Mouse (Mus musculus) embryonic facial prominence, embryonic 11.5 days (tissue): Measurements from ENCODE around the gene Wnk1. TPM values are rescaled to one million over a fixed set of nuclear protein-coding genes. Genes with fewer than 3 reads are reported as not detected.

Source experiments
- ATAC-seq: fragments of 200-750 bp; cut with Nextera tagmentation; replicated peaks from 2 replicates; pipeline ENCODE4 v1.8.0; 2017; ENCODE audit warnings: low read depth; ENCODE audit not compliant: insufficient number of reproducible peaks, low FRiP score, low TSS enrichment
- DNase-seq: peaks from one replicate; pipeline ENCODE4 v3.0.0-alpha.2; 2015; ENCODE audit warnings: low spot score
- H3K27ac ChIP-seq: fragments of 300-500 bp; sonication (generic); replicated peaks from 2 replicates; pipeline ENCODE4 v1.5.1; 2014; ENCODE audit warnings: mild to moderate bottlenecking, low read depth, low read length, control low read depth
- H3K27me3 ChIP-seq: fragments of 300-500 bp; sonication (generic); 2 replicates; pipeline ENCODE4 v1.6.1; 2014; ENCODE audit warnings: mild to moderate bottlenecking, low read length, moderate library complexity, mixed read lengths; ENCODE audit not compliant: control insufficient read depth, insufficient read depth
- H3K36me3 ChIP-seq: fragments of 300-500 bp; sonication (generic); replicated peaks from 2 replicates; pipeline ENCODE4 v1.6.1; 2014; ENCODE audit warnings: low read depth, mild to moderate bottlenecking, low read length, moderate library complexity, mixed read lengths; ENCODE audit not compliant: control insufficient read depth, insufficient read depth
- H3K4me1 ChIP-seq: fragments of 300-500 bp; sonication (generic); 2 replicates; pipeline ENCODE4 v1.6.1; 2014; ENCODE audit warnings: low read length, mixed read lengths; ENCODE audit not compliant: control insufficient read depth, insufficient read depth
- H3K4me2 ChIP-seq: fragments of 300-500 bp; sonication (generic); 2 replicates; pipeline ENCODE4 v1.6.1; 2014; ENCODE audit warnings: low read depth, mild to moderate bottlenecking, control low read depth, low read length, moderate library complexity
- H3K4me3 ChIP-seq: fragments of 300-500 bp; sonication (generic); 2 replicates; pipeline ENCODE4 v1.5.1; 2014; ENCODE audit warnings: low read depth, low read length, control low read depth
- H3K9ac ChIP-seq: fragments of 300-500 bp; sonication (generic); replicated peaks from 2 replicates; pipeline ENCODE4 v1.6.1; 2014; ENCODE audit warnings: mild to moderate bottlenecking, control low read depth, low read length
- H3K9me3 ChIP-seq: fragments of 300-500 bp; sonication (generic); replicated peaks from 2 replicates; pipeline ENCODE4 v1.6.1; 2016; ENCODE audit warnings: mild to moderate bottlenecking, low read length, inconsistent platforms, mixed read lengths; ENCODE audit not compliant: control insufficient read depth
- WGBS: fragments of 180-500 bp; shearing (Covaris S2); extraction: QIAGEN DNeasy Blood & Tissue Kit; methylation state at CpG from one replicate; pipeline ENCODE4 v1.1.7; 2014; 5-methylcytosine and 5-hydroxymethylcytosine counted together
- polyA plus RNA-seq: library from polyadenylated mRNA; unstranded; fragments of >200 nt; fragmentation: Nextera tagmentation; extraction: Ambion mirVana; gene quantifications from 2 replicates; pipeline ENCODE4 v1.2.1, GENCODE M21; 2014

Wnk1 gene
- polyA plus RNA-seq, 1 experiment from 2014 or later = 52.6 TPM

DNA sequence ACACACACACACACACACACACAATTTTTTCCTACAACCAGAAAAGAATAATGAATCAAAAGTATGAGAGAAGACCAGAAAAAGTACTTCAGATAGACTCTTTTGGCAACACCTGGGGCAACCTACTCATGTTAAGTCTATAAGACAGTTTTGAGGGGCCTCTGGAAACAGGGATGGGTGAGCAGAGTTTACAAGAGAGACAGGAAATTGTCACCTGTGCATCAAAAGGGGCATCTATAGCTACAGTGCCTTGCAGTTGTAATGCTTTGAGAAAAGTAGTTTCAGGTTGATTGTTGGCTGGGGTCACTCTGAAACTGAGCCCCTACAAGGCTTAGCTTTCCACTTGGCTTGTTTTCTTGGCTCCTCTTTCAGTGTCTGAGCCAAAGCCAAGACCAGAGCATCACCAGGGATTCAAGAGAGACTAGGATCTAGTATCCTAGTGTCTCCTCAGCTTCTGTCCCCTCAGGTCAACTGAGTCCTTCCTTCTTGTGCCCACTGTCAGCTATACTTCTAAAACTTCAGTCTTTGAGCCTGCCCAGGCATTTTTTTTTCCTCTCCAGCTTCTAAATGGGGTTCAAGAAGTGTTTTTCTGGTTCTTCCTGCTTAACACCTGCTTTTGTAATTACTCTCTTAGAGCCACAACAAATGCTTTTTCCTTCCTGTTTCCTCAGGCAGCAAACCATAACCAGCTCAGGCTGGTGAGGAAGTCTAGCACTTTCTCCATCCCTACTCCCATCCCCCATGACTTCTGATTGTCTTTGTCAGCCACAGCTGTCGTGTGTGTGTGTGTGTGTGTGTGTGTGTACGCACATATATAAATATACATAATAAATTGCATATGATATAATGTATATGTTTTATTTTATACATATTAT is 17.4 kb upstream of the Wnk1 start:
- no peaks in the 10 kb centered on the region for H3K36me3 ChIP-seq
- no peaks in the 10 kb centered on the region for H3K9me3 ChIP-seq
- H3K4me1 ChIP-seq = no peaks in the 10 kb centered on the region
- DNase-seq = no peak
- no peak overlapping the region for H3K4me3 ChIP-seq
- H3K4me2 ChIP-seq = no peak overlapping the region
- no peaks in the 10 kb centered on the region for H3K27me3 ChIP-seq
- H3K27ac ChIP-seq = no peak overlapping the region
- ATAC-seq = no peak
- no peak overlapping the region for H3K9ac ChIP-seq
- 76% methylated on average over 2 of the region's 2 CpGs for WGBS

DNA sequence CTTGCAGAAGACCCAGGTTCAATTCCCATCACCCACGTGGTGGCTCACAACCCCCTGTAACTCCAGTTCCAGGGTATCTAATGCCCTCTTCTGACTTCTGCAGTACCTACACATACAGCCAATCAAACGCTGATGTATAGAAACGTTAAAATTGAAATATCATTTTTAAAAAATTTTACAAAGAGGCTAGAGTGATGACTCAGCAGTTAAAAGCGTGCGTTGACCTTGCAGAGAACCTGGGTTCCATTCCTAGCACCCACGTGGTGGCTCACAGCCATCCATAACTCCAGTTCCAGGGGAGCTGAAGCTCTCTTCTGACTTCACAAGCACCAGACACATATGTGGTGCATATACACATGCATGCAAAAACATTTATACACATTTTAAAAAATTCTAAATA is 15.9 kb upstream of the Wnk1 start:
- H3K9me3 ChIP-seq = no peaks in the 10 kb centered on the region
- H3K36me3 ChIP-seq = no peaks in the 10 kb centered on the region
- H3K9ac ChIP-seq = no peak overlapping the region
- no peaks in the 10 kb centered on the region for H3K27me3 ChIP-seq
- ATAC-seq (no peak), DNase-seq (no peak)
- no peak overlapping the region for H3K4me3 ChIP-seq
- H3K27ac ChIP-seq = no peak overlapping the region
- no peak overlapping the region for H3K4me2 ChIP-seq
- WGBS = 80% methylated on average over 6 of the region's 6 CpGs
- H3K4me1 ChIP-seq = no peaks in the 10 kb centered on the region

DNA sequence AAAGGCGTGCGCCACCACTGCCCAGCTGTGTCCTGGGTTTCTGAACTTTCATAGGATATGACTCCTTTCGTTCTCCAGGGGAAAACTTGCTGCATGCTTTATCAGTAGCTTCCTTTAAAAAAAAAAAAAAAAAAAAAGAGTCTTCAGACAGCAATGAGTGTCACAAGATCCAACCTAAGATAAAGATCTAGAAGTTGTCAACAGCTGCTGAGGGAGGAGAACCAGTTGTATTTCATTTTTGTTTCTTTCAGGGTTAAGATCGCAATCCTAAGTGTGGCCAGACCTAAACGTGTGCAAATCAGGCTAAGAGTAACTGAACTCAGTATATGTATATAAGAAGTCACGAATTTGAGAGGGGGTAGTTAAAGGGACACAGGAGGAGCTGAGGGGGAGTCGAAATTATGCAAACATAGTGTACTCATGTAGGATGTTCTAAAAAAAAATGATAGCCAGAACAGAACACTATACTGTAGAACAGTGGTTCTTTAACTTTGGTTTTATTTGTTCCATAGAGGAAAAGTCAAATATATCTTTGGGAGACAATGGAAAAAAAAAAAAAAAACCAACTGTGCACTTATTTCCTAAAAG is 9.3 kb upstream of the Wnk1 start:
- ATAC-seq (no peak), DNase-seq (no peak)
- H3K4me3 ChIP-seq = no peak overlapping the region
- H3K27me3 ChIP-seq = no peaks in the 10 kb centered on the region
- H3K9ac ChIP-seq = no peak overlapping the region
- no peak overlapping the region for H3K27ac ChIP-seq
- H3K4me2 ChIP-seq = no peak overlapping the region
- H3K4me1 ChIP-seq = no peaks in the 10 kb centered on the region
- WGBS = 74% methylated on average over 7 of the region's 7 CpGs
- H3K36me3 ChIP-seq = no peaks in the 10 kb centered on the region
- no peaks in the 10 kb centered on the region for H3K9me3 ChIP-seq

DNA sequence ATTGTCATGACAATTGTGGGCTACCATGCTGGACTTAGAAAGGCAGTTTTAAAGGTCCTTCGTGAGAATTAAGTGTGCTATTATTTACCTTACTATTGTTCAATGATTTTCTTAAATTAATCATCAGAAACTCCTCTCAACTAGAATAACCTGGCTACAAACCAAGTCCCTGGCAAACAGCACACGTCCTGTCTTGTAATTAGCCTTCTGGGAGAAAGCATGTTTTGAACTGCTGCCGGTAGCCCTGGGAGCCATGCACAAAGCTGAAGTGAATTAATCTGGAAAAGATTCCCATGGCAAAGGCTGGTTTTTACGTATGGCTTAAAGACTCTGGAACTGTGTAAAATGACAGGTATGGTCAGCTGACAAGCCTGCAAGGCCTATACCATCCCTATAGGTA is 6.9 kb upstream of the Wnk1 start:
- no peaks in the 10 kb centered on the region for H3K9me3 ChIP-seq
- no peak overlapping the region for H3K4me2 ChIP-seq
- H3K9ac ChIP-seq = no peak overlapping the region
- H3K27ac ChIP-seq = no peak overlapping the region
- no peaks in the 10 kb centered on the region for H3K4me1 ChIP-seq
- ATAC-seq (no peak), DNase-seq (no peak)
- 75% methylated on average over 4 of the region's 4 CpGs for WGBS
- H3K27me3 ChIP-seq = no peaks in the 10 kb centered on the region
- no peaks in the 10 kb centered on the region for H3K36me3 ChIP-seq
- no peak overlapping the region for H3K4me3 ChIP-seq

DNA sequence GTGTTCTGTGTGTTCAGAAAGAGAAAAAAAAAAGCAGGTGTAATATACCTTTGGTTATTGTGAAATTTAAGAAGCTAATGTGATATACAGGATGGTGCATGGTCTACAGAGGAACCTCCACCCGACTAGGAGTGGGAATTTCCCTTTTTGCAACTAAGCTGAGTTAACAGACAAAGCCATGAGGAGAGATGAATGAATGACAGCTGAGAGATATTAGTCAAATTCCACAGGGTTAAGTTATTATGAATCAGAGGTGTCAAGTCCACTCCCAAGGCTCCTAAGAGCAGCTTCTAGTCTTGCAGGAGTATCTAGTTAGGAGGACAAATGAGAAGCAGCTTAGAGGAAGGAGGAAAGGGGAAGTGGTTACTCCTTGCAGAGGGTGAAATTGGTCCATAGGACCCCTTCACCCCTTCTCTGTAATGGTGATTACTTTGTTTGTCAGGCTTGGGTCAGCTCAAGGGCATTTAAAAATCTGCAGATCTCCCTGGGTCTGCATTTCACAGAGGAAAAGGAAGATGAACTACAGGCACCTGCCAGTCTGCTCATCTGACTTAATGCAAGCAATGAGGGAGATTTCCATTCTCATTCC is 4.3 kb upstream of the Wnk1 start:
- no peak overlapping the region for H3K4me2 ChIP-seq
- H3K27me3 ChIP-seq = no peaks in the 10 kb centered on the region
- H3K36me3 ChIP-seq = no peaks in the 10 kb centered on the region
- 79% methylated on average over 1 of the region's 1 CpGs for WGBS
- ATAC-seq (no peak), DNase-seq (no peak)
- no peak overlapping the region for H3K9ac ChIP-seq
- H3K9me3 ChIP-seq = no peaks in the 10 kb centered on the region
- no peak overlapping the region for H3K27ac ChIP-seq
- H3K4me3 ChIP-seq = no peak overlapping the region
- no peaks in the 10 kb centered on the region for H3K4me1 ChIP-seq

DNA sequence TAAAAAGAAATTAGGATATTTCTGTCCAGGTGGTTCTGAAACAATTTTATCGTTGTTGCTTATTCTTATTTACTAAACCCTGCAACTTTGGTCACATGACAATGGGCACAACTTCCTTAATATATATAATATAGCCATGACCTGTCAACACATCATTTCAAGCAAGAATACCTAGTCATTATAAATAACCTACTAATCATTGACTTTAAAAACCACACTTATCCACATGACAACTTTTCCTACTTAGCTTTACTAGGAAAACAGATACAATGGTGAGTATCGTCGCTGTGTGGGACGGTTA is 2.0 kb upstream of the Wnk1 start:
- Histone ChIP-seq H3K36me3 (no peaks in the 10 kb centered on the region), H3K27ac (no peak overlapping the region), H3K9me3 (no peaks in the 10 kb centered on the region), H3K4me1 (no peaks in the 10 kb centered on the region), H3K27me3 (no peaks in the 10 kb centered on the region), H3K4me2 (no peak overlapping the region), H3K9ac (no peak overlapping the region), H3K4me3 (no peak overlapping the region)
- ATAC-seq (no peak), DNase-seq (no peak)
- 92% methylated on average over 4 of the region's 4 CpGs for WGBS

DNA sequence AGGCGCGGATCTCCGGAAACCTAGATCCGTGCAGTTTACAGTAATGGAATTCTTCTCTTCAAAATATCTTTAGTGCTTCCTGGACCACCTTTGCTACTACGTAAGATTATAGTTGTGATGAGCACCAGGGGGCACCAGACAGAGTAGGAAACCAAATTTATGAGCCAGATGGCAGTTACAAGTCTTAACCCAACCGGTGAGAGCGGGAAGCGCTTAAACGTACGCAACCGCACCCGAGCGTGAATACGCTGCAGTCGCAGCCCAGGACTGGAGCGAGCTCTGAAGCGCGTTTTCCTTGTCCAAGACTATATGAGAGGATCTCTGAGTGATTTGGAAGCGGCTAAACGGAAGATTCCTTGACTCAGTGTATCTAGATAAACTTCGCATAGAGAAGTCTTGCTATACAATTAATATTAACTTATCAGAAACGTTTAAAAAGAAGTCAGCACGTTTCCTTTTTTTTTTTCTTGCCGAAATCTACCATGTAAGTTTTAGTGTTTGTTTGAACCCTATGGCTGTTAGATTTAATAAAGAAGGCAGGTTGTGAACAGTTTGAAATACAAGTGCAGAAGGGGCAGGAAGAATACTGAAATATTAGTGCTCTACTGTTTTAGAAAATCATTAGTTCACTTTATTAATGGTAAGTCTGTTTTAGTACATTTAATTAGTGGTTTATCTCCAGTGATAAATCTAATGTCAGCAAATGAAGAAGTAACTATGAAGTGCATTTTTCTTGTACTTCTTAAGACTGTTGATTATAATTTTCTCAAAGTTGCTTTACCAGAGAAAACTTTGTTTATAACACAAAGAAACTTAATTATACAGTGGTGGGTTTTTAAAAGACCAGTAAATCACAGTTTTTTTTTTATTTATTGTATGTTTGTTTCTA is 1.4 kb upstream of the Wnk1 start:
- ATAC-seq = no peak
- no peak overlapping the region for H3K27ac ChIP-seq

More for the DNA sequence above, 1.4 kb upstream of the Wnk1 start:
- peak; percentile 92 for DNase-seq
- Histone ChIP-seq H3K4me1 (no peaks in the 10 kb centered on the region), H3K36me3 (no peaks in the 10 kb centered on the region), H3K4me3 (peak overlapping the region; percentile 41), H3K4me2 (peak overlapping the region; percentile 74), H3K27me3 (no peaks in the 10 kb centered on the region), H3K9ac (peak overlapping the region; percentile 25; the same call in 1 of the 2 replicates), H3K9me3 (no peaks in the 10 kb centered on the region)
- WGBS = 3% methylated on average over 24 of the region's 24 CpGs
